Mouse (Mus musculus) neutrophil, adult 83 days (primary cell): ENCODE results near the gene Dmrt3. TPM values are rescaled to one million over a fixed set of nuclear protein-coding genes. Genes with fewer than 3 reads are reported as not detected.

Experiments used
- total RNA-seq, 2 experiments: library from RNA; stranded (reverse); gene quantifications; one replicate each; pipeline ENCODE4 v1.2.4; 2023

Gene Dmrt3
- total RNA-seq, result not detected

DNA sequence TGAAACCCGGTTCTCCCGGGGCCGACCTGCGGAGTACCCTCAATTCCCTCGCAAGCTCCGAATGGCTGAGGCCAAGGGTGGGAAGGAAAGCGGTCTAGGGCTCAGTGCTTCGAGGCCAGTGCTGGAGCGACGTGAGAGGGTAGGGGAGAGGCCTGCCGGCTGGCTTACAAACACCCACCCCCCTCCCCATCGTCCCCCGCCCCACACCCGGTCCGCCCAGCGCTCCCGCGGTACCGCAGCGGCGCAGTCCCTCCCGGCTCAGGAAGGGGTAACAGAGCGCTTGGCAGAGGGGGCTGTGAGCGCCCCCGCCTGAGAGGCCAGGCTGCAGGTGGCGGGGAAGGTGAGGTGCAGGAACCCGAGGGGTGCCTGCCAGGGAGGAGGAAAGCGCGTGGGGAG lies at the start of gene Dmrt3:
Dmrt3 (plus strand) TSS at position 287 of the 396 bp plus-strand sequence.

DNA sequence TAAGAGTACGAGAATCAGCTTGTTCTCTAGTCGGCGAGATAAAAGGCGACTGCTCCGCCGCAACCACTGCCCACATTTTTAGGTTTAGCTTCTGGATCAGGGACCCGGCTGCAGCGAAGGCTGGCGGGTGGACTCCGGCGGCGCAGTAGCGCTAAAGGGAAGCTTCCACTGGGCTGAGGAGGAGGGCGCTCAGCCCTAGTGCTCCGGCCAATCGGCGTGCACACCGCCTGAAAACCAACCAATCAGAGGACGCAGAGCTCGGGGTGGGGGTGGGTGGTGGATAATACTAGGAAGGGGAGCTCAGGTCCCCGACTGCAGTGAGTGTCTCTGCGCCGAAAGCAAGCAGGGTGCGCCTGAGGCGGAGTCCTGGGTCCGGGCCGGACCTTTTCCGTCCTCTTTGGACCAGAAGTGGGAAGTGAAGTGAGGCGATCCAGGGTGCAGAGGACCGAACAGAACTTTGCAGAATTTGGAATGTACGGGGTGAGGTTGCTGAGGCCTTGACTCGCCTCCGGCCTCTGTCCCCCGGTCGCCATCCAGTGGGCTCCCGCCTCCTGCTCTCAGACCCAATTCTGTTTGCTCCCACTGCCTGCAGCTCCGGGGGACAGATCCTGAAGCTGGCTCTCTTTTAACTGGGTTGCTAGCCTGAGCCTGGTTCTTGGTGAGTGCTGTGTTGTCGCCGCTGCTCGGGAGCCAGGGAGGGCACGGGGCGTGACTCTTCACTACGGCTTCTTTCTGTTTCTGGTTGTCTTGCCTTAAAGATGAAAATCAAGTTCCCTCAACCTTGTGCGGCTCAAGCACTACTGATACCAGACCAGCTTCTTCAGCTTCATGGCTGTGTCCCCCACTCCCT lies 62.2 kb downstream of the Dmrt3 start, which contains the start of gene Dmrt2:
Dmrt2 (plus strand) TSS at position 311 of the 850 bp plus-strand sequence.

Other genes starting within 250 kb of the Dmrt3 start
- gene Dmrt1, start 104.7 kb upstream of the Dmrt3 start, total RNA-seq, result not detected
- not detected for gene Dmrt2, start 62.1 kb downstream of the Dmrt3 start, total RNA-seq